Mouse (Mus musculus): ENCODE measurements around the gene Adam25.
"Not testable (repeated sequence)": the region's sequence is repeated elsewhere in the genome, so short reads cannot be mapped to it uniquely, and the experiment has no call there.

Adam25 gene

GRCm38 (mm10) chr8:40751908-40752307 lies at the start of gene Adam25:
Gene Adam25 (plus strand): TSS chr8:40752208.
- DNase-seq (ENCODE audit: low read depth, low spot score) = not testable (repeated sequence)

GRCm38 (mm10) chr8:40715406-40715805 lies 36.6 kb upstream of the Adam25 start:
- not testable (repeated sequence) for DNase-seq (ENCODE audit: low read depth, low spot score)

- DNase-seq (ENCODE audit: low read depth, low spot score) = no peak
Measured at GRCm38 (mm10) chr8:40715986-40716385, 36.0 kb upstream of the Adam25 start.

GRCm38 (mm10) chr8:40783320-40783719 lies 31.3 kb downstream of the Adam25 start:
- peak; percentile 64 for DNase-seq (ENCODE audit: low read depth, low spot score)

- DNase-seq (ENCODE audit: low read depth, low spot score) = not testable (repeated sequence)
Measured at GRCm38 (mm10) chr8:40792973-40793372, 41.0 kb downstream of the Adam25 start, which contains the start of gene Adam20. Gene Adam20 (plus strand): TSS chr8:40793273.

GRCm38 (mm10) chr8:40803379-40804079 lies 51.5 kb downstream of the Adam25 start:
- DNase-seq (ENCODE audit: low read depth, low spot score) = no peak
